Mouse (Mus musculus): ENCODE data around the gene Spn.
"Not testable (repeated sequence)": the region's sequence is repeated elsewhere in the genome, so short reads cannot be mapped to it uniquely, and the experiment has no call there.

The Spn gene

GRCm38 (mm10) chr7:127111461-127111860 is 26.2 kb downstream of the Spn start:
- intact Hi-C loops (cut with DNase I), result loop anchor here (2.0 kb wide), 1 partner anchor 289 kb away; no protein-coding TSS in a partner anchor

GRCm38 (mm10) chr7:127110239-127111007 is 27.2 kb downstream of the Spn start:
- intact Hi-C loops (cut with DNase I), result loop anchor here (2.0 kb wide), 1 partner anchor 288 kb away; no protein-coding TSS in a partner anchor

GRCm38 (mm10) chr7:127105551-127105950 is 32.1 kb downstream of the Spn start:
- intact Hi-C loops (cut with DNase I), result loop anchor here (10.0 kb wide), 1 partner anchor 351 kb away; the partner anchor contains the start of gene Mapk3

- intact Hi-C loops (cut with DNase I), result loop anchor here (1.0 to 10.0 kb wide), 5 partner anchors 62 to 350 kb away; partner anchors contain the start of genes Kif22, Mapk3, Maz and Sez6l2
Observed at GRCm38 (mm10) chr7:127104560-127105332, 32.9 kb downstream of the Spn start.

GRCm38 (mm10) chr7:127103960-127104359 is 33.7 kb downstream of the Spn start:
- intact Hi-C loops (cut with DNase I), result loop anchor here (1.0 to 10.0 kb wide), 5 partner anchors 62 to 349 kb away; partner anchors contain the start of genes Kif22, Mapk3, Maz and Sez6l2

GRCm38 (mm10) chr7:127102148-127102547 is 35.5 kb downstream of the Spn start:
- intact Hi-C loops (cut with DNase I), result loop anchor here (5.0 to 10.0 kb wide), 4 partner anchors 60 to 347 kb away; partner anchors contain the start of genes Kif22, Mapk3, Maz and Sez6l2

GRCm38 (mm10) chr7:127101451-127102016 is 36.1 kb downstream of the Spn start:
- intact Hi-C loops (cut with DNase I), result loop anchor here (5.0 to 10.0 kb wide), 4 partner anchors 59 to 347 kb away; partner anchors contain the start of genes Kif22, Mapk3, Maz and Sez6l2

GRCm38 (mm10) chr7:127099528-127099927 is 38.1 kb downstream of the Spn start:
- intact Hi-C loops (cut with DNase I), result no loop called here

GRCm38 (mm10) chr7:127098950-127099349 is 38.7 kb downstream of the Spn start:
- intact Hi-C loops (cut with DNase I), result no loop called here

GRCm38 (mm10) chr7:127098521-127098920 is 39.1 kb downstream of the Spn start:
- intact Hi-C loops (cut with DNase I), result no loop called here

- intact Hi-C loops (cut with DNase I), result no loop called here
Observed at GRCm38 (mm10) chr7:127096456-127096855, 41.2 kb downstream of the Spn start.

GRCm38 (mm10) chr7:127093914-127094313 is 43.7 kb downstream of the Spn start:
- intact Hi-C loops (cut with DNase I), result no loop called here

- intact Hi-C loops (cut with DNase I), result no loop called here
Observed at GRCm38 (mm10) chr7:127091114-127091896, 46.3 kb downstream of the Spn start, which contains the start of gene AI467606. Gene AI467606, plus strand, starts transcription at chr7:127091359.

GRCm38 (mm10) chr7:127090154-127091113 is 47.2 kb downstream of the Spn start:
- intact Hi-C loops (cut with DNase I), result no loop called here

- intact Hi-C loops (cut with DNase I), result no loop called here
Observed at GRCm38 (mm10) chr7:127088901-127089845, 48.5 kb downstream of the Spn start.

GRCm38 (mm10) chr7:127088083-127088482 is 49.5 kb downstream of the Spn start:
- intact Hi-C loops (cut with DNase I), result no loop called here

- intact Hi-C loops (cut with DNase I), result not testable (repeated sequence)
Observed at GRCm38 (mm10) chr7:127087278-127088010, 50.2 kb downstream of the Spn start, which contains the start of gene Zg16. Gene Zg16, minus strand, starts transcription at chr7:127087328.
